Mouse (Mus musculus): Measurements from ENCODE around the gene Rd3. TPM values are rescaled to one million over a fixed set of nuclear protein-coding genes. Genes with fewer than 3 reads are reported as not detected.
A peak's percentile ranks its signal among the peaks of the same experiment; 100 is the strongest.

Gene Rd3
- polyA plus RNA-seq, 1 experiment from 2014 or later, result 4.4 TPM

DNA sequence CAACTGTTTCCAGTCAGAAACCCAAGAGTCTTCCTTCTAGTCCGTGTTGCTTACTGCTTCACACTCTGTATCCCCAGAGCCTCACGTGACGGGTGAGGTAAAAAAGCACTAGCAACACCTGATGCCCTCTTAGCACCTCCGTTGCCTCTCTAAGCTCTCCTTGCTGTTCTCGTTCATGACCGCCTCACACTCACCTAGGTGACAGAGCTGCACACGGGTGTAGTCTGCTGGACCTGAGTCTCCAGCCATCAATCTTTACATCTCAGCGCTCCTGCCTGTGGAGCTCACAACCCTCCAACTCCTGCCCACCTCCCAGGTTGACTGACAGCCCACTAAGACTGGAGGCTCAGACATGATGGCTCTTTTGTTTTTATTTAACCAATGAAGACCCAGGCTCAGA, 29.4 kb upstream of the Rd3 start:
- no peak overlapping the region for H3K4me3 ChIP-seq
- no peak for ATAC-seq (ENCODE audit: low FRiP score)
- no peaks in the 10 kb centered on the region for H3K9me3 ChIP-seq (replicated peaks)
- H3K27ac ChIP-seq, result no peak overlapping the region
- WGBS, result 77% methylated on average over 8 of the region's 8 CpGs
- no peaks in the 10 kb centered on the region for H3K4me1 ChIP-seq
- no peak overlapping the region for H3K4me2 ChIP-seq (replicated peaks)
- no peaks in the 10 kb centered on the region for H3K36me3 ChIP-seq
- no peak overlapping the region for H3K9ac ChIP-seq
- H3K27me3 ChIP-seq, result no peaks in the 10 kb centered on the region

DNA sequence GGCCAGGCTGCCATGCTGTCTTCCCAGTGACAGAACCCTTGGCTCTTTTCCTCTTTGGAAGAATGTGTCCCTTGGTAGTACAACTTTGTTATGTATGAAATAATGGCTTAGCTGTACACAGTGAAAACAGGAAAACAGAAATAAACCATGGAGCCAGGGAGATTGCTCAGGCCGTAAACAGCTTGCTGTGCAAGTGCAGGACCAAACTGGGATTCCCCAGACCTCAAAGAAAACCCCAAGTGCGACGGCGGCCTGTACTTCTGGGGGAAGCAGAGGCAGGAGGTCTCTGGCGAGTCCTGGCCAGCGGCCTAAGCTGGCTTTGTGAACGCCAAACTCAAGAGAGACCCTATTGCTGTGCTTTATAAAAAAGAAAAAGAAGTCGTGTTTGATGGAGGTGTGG, 28.6 kb upstream of the Rd3 start:
- ATAC-seq (ENCODE audit: low FRiP score), result no peak
- no peaks in the 10 kb centered on the region for H3K36me3 ChIP-seq
- H3K4me1 ChIP-seq, result no peaks in the 10 kb centered on the region
- no peaks in the 10 kb centered on the region for H3K27me3 ChIP-seq
- no peak overlapping the region for H3K9ac ChIP-seq
- no peak overlapping the region for H3K4me2 ChIP-seq (replicated peaks)
- no peak overlapping the region for H3K4me3 ChIP-seq
- no peaks in the 10 kb centered on the region for H3K9me3 ChIP-seq (replicated peaks)
- WGBS, result 81% methylated on average over 8 of the region's 8 CpGs
- no peak overlapping the region for H3K27ac ChIP-seq

DNA sequence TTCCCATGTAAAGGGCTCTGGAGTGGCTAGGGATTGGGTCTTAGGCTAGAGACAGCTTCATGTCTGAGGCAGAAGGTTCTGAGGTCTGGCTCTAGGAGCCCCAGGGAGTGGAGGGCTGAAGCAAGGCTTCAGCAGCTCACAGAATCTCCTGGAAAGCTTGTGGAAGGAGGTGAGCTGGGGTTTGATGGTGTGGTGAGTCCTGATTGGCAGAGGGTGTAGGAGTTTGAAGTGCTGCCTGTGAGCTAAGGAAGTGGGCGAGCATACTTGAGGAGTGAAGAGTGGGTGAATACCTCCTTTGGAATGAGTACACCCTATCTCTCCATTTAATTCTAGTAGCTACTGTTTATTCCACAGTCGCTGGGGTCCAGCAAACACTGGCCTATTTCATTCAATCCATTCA, 26.6 kb upstream of the Rd3 start:
- Histone ChIP-seq H3K36me3 (no peaks in the 10 kb centered on the region), H3K27me3 (no peaks in the 10 kb centered on the region), H3K4me3 (no peak overlapping the region), H3K9ac (no peak overlapping the region), H3K27ac (no peak overlapping the region), H3K4me2 (replicated peaks) (no peak overlapping the region), H3K9me3 (replicated peaks) (no peaks in the 10 kb centered on the region), H3K4me1 (no peaks in the 10 kb centered on the region)
- WGBS, result 65% methylated on average over 2 of the region's 2 CpGs
- ATAC-seq (ENCODE audit: low FRiP score), result no peak

DNA sequence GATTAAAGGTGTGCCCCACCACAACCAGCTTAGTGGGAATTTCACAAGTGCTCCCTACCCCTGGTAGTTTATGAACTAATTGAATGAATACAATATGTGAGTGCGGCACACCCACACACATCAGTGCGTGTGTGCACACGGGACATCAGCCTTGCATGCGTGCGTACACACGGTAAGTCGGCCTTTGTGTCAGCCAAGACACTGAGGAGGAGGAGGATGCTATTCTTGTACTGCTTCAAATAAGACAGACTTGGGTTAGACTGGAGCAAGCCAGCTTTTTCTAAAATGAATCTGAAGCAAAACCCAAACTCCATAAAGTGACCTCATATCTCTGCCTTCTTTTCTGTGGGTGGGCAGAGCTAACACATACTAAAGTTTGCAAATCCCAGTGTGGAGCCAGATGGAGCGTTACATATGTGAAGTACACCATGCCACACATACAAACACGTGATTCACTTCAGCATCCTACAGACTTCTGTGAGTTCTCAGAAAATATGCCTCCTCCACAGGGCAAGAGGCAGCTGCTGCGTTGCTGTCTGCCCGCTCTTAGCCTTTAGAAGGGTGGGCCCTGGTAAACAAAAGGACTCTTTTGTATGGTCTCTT, 24.3 kb upstream of the Rd3 start:
- H3K36me3 ChIP-seq, result no peaks in the 10 kb centered on the region
- no peaks in the 10 kb centered on the region for H3K9me3 ChIP-seq (replicated peaks)
- H3K4me2 ChIP-seq (replicated peaks), result no peak overlapping the region
- no peak overlapping the region for H3K27ac ChIP-seq
- H3K9ac ChIP-seq, result no peak overlapping the region
- no peak for ATAC-seq (ENCODE audit: low FRiP score)
- H3K4me1 ChIP-seq, result no peaks in the 10 kb centered on the region
- H3K4me3 ChIP-seq, result no peak overlapping the region
- no peaks in the 10 kb centered on the region for H3K27me3 ChIP-seq
- WGBS, result 90% methylated on average over 11 of the region's 11 CpGs

DNA sequence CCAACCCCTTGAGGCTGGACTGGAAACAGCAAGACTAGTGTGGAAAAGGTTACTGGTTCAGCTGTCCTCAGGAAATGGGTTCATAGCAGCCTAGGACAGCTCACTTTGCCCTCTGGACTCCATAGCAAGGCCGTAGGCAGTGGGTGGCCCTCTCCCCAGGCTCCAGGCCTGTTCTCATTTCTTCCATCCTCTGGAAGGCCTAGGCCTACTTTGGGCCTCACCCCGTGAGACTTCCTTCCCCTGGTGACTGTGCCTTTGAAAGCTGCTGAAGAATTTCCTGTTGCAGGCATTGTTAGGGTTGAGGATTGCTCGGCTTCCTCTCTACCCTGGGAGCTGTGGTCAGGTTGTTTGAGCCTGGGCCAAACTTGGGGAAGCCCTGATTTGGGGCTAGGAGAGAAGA, 22.1 kb upstream of the Rd3 start:
- no peak for ATAC-seq (ENCODE audit: low FRiP score)
- H3K9me3 ChIP-seq (replicated peaks), result no peaks in the 10 kb centered on the region
- no peak overlapping the region for H3K27ac ChIP-seq
- H3K4me3 ChIP-seq, result no peak overlapping the region
- no peaks in the 10 kb centered on the region for H3K36me3 ChIP-seq
- H3K9ac ChIP-seq, result no peak overlapping the region
- no peak overlapping the region for H3K4me2 ChIP-seq (replicated peaks)
- whole genome bisulfite sequencing, result 59% methylated on average over 3 of the region's 3 CpGs
- no peaks in the 10 kb centered on the region for H3K27me3 ChIP-seq
- H3K4me1 ChIP-seq, result no peaks in the 10 kb centered on the region

DNA sequence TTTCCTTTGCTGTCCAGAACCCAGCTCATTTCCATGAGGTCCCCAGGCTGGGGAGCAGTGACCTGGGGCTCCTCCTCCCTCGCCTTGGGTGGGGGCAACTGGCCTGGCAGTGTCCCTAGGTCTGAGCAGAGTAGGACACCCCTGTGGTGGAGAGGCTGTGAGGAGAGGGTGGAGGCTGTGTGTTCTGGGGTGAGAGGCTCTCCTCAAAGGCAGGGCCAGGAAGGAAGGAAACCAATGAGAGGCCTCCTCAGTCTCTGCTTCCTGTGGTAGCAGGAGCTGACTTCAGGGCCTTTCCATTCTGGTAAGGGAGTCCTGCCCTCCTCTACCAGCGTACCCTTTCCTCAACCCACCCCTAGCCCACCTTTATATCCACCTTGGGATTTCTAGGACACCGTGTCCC, 20.9 kb upstream of the Rd3 start:
- Histone ChIP-seq H3K36me3 (no peaks in the 10 kb centered on the region), H3K9ac (no peak overlapping the region), H3K27me3 (no peaks in the 10 kb centered on the region), H3K4me1 (no peaks in the 10 kb centered on the region), H3K9me3 (replicated peaks) (no peaks in the 10 kb centered on the region), H3K4me2 (replicated peaks) (no peak overlapping the region), H3K27ac (no peak overlapping the region), H3K4me3 (no peak overlapping the region)
- no peak for ATAC-seq (ENCODE audit: low FRiP score)
- WGBS, result 72% methylated on average over 3 of the region's 3 CpGs

DNA sequence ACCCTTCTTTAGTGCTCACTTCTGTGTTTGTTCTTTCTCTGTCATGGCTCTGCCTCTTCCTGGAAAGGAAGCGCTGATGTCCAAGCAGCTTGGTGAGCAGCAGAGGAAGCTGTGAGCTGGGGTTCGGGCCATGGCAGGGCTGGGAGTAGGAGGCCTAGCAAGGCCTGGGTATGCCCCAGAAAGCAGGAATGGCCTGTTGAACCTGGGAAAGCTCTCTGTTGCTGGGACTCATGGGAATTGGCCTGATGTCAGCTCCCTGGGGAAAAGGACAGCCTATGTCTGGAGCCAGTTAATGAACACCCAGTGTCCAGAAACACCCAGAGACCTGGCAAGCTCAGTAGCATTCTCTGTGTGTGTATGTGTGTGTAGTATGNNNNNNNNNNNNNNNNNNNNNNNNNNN, 20.3 kb upstream of the Rd3 start:
- H3K36me3 ChIP-seq, result no peaks in the 10 kb centered on the region
- no peak overlapping the region for H3K9ac ChIP-seq
- 86% methylated on average over 2 of the region's 2 CpGs for WGBS
- H3K27ac ChIP-seq, result no peak overlapping the region
- H3K4me2 ChIP-seq (replicated peaks), result no peak overlapping the region
- H3K9me3 ChIP-seq (replicated peaks), result no peaks in the 10 kb centered on the region
- H3K4me1 ChIP-seq, result no peaks in the 10 kb centered on the region
- H3K4me3 ChIP-seq, result no peak overlapping the region
- no peak for ATAC-seq (ENCODE audit: low FRiP score)
- H3K27me3 ChIP-seq, result no peaks in the 10 kb centered on the region

DNA sequence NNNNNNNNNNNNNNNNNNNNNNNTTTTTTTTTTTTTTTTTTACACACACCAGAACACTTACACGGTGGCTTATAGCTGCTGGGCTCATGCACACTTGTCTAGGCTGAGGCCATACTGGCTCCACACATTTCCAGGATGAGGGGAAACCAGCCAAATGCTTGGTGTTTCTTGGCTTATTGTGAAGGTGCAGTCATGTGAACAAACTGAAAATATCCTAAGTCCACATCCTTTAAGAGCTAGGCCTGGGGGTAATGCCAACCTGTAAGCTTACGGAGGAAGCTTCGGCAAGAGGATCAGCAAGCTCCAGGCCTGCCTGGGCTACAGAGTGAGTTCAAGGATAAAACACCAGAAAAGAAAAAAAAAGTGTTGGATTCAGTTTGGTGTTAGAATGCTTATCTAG, 19.8 kb upstream of the Rd3 start:
- Histone ChIP-seq H3K9ac (no peak overlapping the region), H3K27me3 (no peaks in the 10 kb centered on the region), H3K27ac (no peak overlapping the region), H3K4me1 (no peaks in the 10 kb centered on the region), H3K9me3 (replicated peaks) (no peaks in the 10 kb centered on the region), H3K4me3 (no peak overlapping the region), H3K36me3 (no peaks in the 10 kb centered on the region), H3K4me2 (replicated peaks) (no peak overlapping the region)
- ATAC-seq (ENCODE audit: low FRiP score), result no peak
- 94% methylated on average over 3 of the region's 3 CpGs for WGBS

DNA sequence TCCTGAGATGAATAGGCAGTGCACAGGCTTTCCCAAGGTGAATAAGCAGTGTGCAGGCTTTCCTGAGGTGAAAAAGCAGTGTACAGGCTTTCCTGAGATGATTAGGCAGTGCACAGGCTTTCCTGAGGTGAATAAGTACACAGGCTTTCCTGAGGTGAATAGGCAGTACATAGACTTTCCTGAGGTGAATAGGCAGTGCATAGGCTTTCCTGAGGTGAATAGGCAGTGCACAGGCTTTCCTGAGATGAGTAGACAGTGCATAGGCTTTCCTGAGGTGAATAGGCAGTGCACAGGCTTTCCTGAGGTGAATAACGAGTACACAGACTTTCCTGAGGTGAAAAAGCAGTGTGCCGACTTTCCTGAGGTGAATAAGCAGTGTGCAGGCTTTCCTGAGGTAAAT, 16.2 kb upstream of the Rd3 start:
- H3K4me1 ChIP-seq, result no peaks in the 10 kb centered on the region
- H3K9me3 ChIP-seq (replicated peaks), result no peaks in the 10 kb centered on the region
- no peak overlapping the region for H3K4me3 ChIP-seq
- H3K4me2 ChIP-seq (replicated peaks), result no peak overlapping the region
- no peaks in the 10 kb centered on the region for H3K27me3 ChIP-seq
- no peak overlapping the region for H3K9ac ChIP-seq
- no peak for ATAC-seq (ENCODE audit: low FRiP score)
- H3K27ac ChIP-seq, result no peak overlapping the region
- 67% methylated on average over 2 of the region's 2 CpGs for WGBS
- H3K36me3 ChIP-seq, result no peaks in the 10 kb centered on the region

DNA sequence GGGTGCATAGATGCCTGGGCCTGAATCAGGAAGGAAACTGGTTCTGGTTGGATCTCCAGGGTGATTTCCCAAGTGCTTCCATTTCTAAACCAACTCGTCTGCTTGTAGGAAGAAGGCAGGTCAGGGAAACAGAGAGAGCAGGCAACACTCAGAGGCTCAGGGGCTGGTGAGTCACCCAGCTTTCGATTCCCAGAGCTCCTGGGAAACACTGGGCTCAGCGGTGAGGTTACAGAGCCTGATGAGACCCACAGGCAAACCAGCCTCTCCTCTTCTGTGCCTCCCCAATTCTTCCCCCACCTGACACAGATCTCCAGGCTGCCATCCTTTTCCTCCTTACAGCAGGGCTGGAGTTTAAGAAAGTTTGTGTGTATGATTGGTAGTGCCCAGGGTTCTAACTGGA, 13.8 kb upstream of the Rd3 start:
- H3K27ac ChIP-seq, result no peak overlapping the region
- no peaks in the 10 kb centered on the region for H3K36me3 ChIP-seq
- 75% methylated on average over 3 of the region's 3 CpGs for WGBS
- no peak for ATAC-seq (ENCODE audit: low FRiP score)
- H3K9me3 ChIP-seq (replicated peaks), result no peaks in the 10 kb centered on the region
- no peak overlapping the region for H3K4me3 ChIP-seq
- no peak overlapping the region for H3K4me2 ChIP-seq (replicated peaks)
- no peaks in the 10 kb centered on the region for H3K27me3 ChIP-seq
- H3K9ac ChIP-seq, result no peak overlapping the region
- H3K4me1 ChIP-seq, result no peaks in the 10 kb centered on the region

DNA sequence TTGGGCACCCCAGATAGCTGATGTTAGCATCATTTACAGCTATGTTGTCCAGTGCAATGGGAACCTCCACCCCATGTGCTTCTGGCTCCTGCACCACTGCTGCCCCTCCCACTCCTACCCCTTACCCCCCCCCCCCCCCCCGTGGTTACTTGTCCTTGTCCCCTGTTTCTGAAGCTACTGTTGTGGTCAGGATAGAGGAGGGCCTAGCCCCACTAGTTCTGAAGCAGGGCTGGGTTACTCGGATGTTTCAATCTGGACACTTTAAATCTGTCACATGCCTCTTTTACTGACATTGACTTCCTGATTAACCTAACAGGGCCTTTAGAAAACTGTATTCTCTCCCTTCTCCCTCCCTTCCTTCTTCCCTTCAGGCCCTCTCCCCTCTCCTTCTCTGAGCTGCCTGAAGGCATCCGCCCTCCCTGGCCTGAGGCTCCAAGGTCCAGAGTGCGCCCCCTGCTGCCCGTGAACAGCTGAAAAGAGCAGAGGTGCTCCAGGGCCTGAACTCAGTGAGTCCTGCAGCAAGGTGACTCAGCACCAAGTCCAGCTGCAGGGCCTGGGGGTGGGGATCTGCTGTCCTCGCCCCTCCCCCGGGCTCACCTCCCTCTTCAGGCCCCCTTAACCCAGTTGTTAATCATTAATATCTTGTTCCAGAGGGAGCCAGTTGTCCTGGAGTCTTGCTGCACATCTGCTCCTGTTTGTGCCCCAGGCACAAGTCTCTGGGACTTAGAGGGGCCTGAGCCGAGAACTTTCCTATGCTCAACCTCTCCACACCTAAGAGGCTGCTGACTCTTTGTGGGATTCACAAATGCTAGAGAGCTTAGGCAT, 13.0 kb upstream of the Rd3 start:
- Histone ChIP-seq H3K27me3 (no peaks in the 10 kb centered on the region), H3K9me3 (replicated peaks) (no peaks in the 10 kb centered on the region), H3K36me3 (no peaks in the 10 kb centered on the region), H3K4me1 (no peaks in the 10 kb centered on the region), H3K9ac (no peak overlapping the region), H3K27ac (no peak overlapping the region), H3K4me3 (no peak overlapping the region), H3K4me2 (replicated peaks) (no peak overlapping the region)
- 24% methylated on average over 7 of the region's 8 CpGs for WGBS
- ATAC-seq (ENCODE audit: low FRiP score), result peak; percentile 29; the same call in 1 of the 2 replicates

DNA sequence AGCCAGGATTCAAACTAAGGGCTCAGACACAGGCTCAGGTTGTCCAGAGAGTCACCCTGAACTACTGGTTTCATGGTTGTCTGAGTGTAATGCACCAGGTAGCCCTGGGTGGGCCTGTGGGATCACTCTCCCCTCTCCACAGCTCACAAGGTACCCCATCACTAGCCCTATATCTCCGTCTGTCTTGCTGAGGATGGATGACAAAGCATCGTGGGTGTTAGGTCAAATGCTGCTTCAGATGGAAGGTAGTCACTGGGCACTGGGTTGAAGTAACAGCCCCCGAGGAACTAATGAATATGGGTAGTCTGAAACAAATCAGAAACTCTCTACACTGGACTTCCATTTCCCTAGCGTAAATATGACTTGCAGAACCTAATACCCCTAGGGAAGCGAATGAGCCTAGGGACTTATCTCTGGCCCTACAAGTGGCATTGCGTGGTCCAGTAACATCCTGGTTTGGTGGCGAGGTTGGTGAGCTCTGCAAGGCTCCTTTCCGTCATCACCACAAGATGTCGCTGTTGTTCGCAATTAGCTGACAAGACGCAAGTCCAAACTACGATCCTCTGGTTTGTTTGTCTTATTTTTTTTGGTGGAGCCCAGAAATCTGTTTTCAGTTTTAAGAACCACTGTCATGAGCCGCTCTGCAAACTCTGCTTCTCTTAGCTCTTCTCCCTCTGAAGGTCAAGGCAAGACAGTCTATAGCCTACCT, 12.2 kb upstream of the Rd3 start:
- Histone ChIP-seq H3K27me3 (no peaks in the 10 kb centered on the region), H3K9ac (no peak overlapping the region), H3K4me2 (replicated peaks) (no peak overlapping the region), H3K9me3 (replicated peaks) (no peaks in the 10 kb centered on the region), H3K4me3 (no peak overlapping the region), H3K4me1 (no peaks in the 10 kb centered on the region), H3K36me3 (no peaks in the 10 kb centered on the region), H3K27ac (no peak overlapping the region)
- ATAC-seq (ENCODE audit: low FRiP score), result no peak
- WGBS, result 19% methylated on average over 13 of the region's 13 CpGs
